Mouse (Mus musculus) lung, postnatal 0 days (tissue): ENCODE data around the gene Dhdh.

ENCODE experiments used
- CTCF ChIP-seq: IDR thresholded peaks from 2 replicates; pipeline ENCODE4 v1.5.1; 2016; ENCODE audit warnings: antibody characterized with exemption, mild to moderate bottlenecking
- EP300 ChIP-seq: IDR thresholded peaks from 2 replicates; pipeline ENCODE4 v1.6.1; 2016; ENCODE audit warnings: antibody characterized with exemption, mild to moderate bottlenecking, control low read depth

- TF ChIP-seq CTCF (no peak), EP300 (no peak)
Observed at GRCm38 (mm10) chr7:45475291-45475969, 13.2 kb downstream of the Dhdh start.
